Mouse (Mus musculus) liver (tissue): ENCODE measurements at regions not wholly inside any gene's neighbourhood (a gene's known extent, or its start where the extent isn't known, plus 50 kb on each side); places are given as distances from the start of the nearest gene placed in this dataset.
A peak's percentile ranks its signal among the peaks of the same experiment; 100 is the strongest.

Experiments used
- DNase-seq: peaks from one replicate; pipeline ENCODE4 v3.0.0-alpha.2; 2020; ENCODE audit warnings: mixed read lengths

- DNase-seq: peak; percentile 8
Measured at GRCm38 (mm10) chr17:40038814-40039510, 56.3 kb upstream of the AC192777.2 start.
